Mouse (Mus musculus) hindbrain, embryonic 12.5 days (tissue): ENCODE data around the gene Cdca5. TPM values are rescaled to one million over a fixed set of nuclear protein-coding genes. Genes with fewer than 3 reads are reported as not detected.

Experiments
- ATAC-seq: fragments of 200-750 bp; cut with Nextera tagmentation; 2 replicates; pipeline ENCODE4 v1.8.0; 2017; ENCODE audit warnings: moderate TSS enrichment; ENCODE audit not compliant: low FRiP score
- H3K27ac ChIP-seq: fragments of 300-500 bp; sonication (generic); 2 replicates; pipeline ENCODE4 v1.5.1; 2016; ENCODE audit warnings: mild to moderate bottlenecking
- H3K27me3 ChIP-seq: fragments of 300-500 bp; sonication (generic); 2 replicates; pipeline ENCODE4 v1.6.1; 2016; ENCODE audit warnings: mild to moderate bottlenecking
- H3K36me3 ChIP-seq: fragments of 300-500 bp; sonication (generic); 2 replicates; pipeline ENCODE4 v1.6.1; 2016; ENCODE audit warnings: mild to moderate bottlenecking
- H3K4me1 ChIP-seq: fragments of 300-500 bp; sonication (generic); 2 replicates; pipeline ENCODE4 v1.6.1; 2016
- H3K4me2 ChIP-seq: fragments of 300-500 bp; sonication (generic); replicated peaks from 2 replicates; pipeline ENCODE4 v1.6.1; 2016; ENCODE audit warnings: mild to moderate bottlenecking
- H3K4me3 ChIP-seq: fragments of 300-500 bp; sonication (generic); 2 replicates; pipeline ENCODE4 v1.5.1; 2016; ENCODE audit warnings: mild to moderate bottlenecking
- H3K9ac ChIP-seq: fragments of 300-500 bp; sonication (generic); 2 replicates; pipeline ENCODE4 v1.6.1; 2016; ENCODE audit warnings: mild to moderate bottlenecking, moderate library complexity
- H3K9me3 ChIP-seq: fragments of 300-500 bp; sonication (generic); replicated peaks from 2 replicates; pipeline ENCODE4 v1.6.1; 2016; ENCODE audit warnings: mild to moderate bottlenecking
- WGBS: fragments of 180-500 bp; shearing (Covaris S2); methylation state at CpG from one replicate; pipeline ENCODE4 v1.1.7; 2016; 5-methylcytosine and 5-hydroxymethylcytosine counted together
- polyA plus RNA-seq: library from polyadenylated mRNA; unstranded; fragments of >200 nt; fragmentation: Nextera tagmentation; extraction: Ambion mirVana; gene quantifications from 2 replicates; pipeline ENCODE4 v1.2.1, GENCODE M21; 2016

The Cdca5 gene
- polyA plus RNA-seq, 1 experiment from 2014 or later = 24.5 TPM

GRCm38 (mm10) chr19:6066571-6066970 lies 18.2 kb upstream of the Cdca5 start:
- Histone ChIP-seq H3K9me3 (no peaks in the 10 kb centered on the region), H3K4me3 (peak overlapping the region; percentile 51), H3K4me1 (peaks cover 48% of the 10 kb centered on the region), H3K36me3 (peaks cover 28% of the 10 kb centered on the region), H3K4me2 (peak overlapping the region; percentile 96), H3K27ac (peak overlapping the region; percentile 93), H3K9ac (peak overlapping the region; percentile 78), H3K27me3 (no peaks in the 10 kb centered on the region)
- ATAC-seq = no peak
- 36% methylated on average over 5 of the region's 5 CpGs for WGBS

GRCm38 (mm10) chr19:6067011-6067723 lies 17.6 kb upstream of the Cdca5 start:
- H3K4me1 ChIP-seq = peaks cover 43% of the 10 kb centered on the region
- no peaks in the 10 kb centered on the region for H3K27me3 ChIP-seq
- H3K9me3 ChIP-seq = no peaks in the 10 kb centered on the region
- H3K27ac ChIP-seq = peak overlapping the region; percentile 93
- H3K4me2 ChIP-seq = peak overlapping the region; percentile 96
- H3K9ac ChIP-seq = peak overlapping the region; percentile 78
- WGBS = 1% methylated on average over 30 of the region's 30 CpGs
- peak overlapping the region; percentile 51 for H3K4me3 ChIP-seq
- peak; percentile 78 for ATAC-seq
- H3K36me3 ChIP-seq = peaks cover 28% of the 10 kb centered on the region

GRCm38 (mm10) chr19:6067724-6068415 lies 16.9 kb upstream of the Cdca5 start, which contains the start of gene Tm7sf2:
Gene Tm7sf2 (minus strand): TSS chr19:6068373.
- peak within 1 kb of the TSS; percentile 93 for H3K27ac ChIP-seq
- no peaks in the 10 kb centered on the region for H3K27me3 ChIP-seq
- H3K4me1 ChIP-seq = peaks cover 36% of the 10 kb centered on the region
- ATAC-seq = peak; percentile 91
- H3K36me3 ChIP-seq = peaks cover 31% of the 10 kb centered on the region
- peak within 1 kb of the TSS; percentile 96 for H3K4me2 ChIP-seq
- WGBS = 7% methylated on average over 33 of the region's 33 CpGs
- H3K9me3 ChIP-seq = no peaks in the 10 kb centered on the region
- H3K9ac ChIP-seq = peak within 1 kb of the TSS; percentile 78
- peak within 1 kb of the TSS; percentile 51 for H3K4me3 ChIP-seq

GRCm38 (mm10) chr19:6068951-6069350 lies 15.8 kb upstream of the Cdca5 start:
- H3K9ac ChIP-seq = no peak overlapping the region
- no peak overlapping the region for H3K4me2 ChIP-seq
- H3K36me3 ChIP-seq = peaks cover 31% of the 10 kb centered on the region
- WGBS = 85% methylated on average over 4 of the region's 4 CpGs
- no peak overlapping the region for H3K4me3 ChIP-seq
- H3K27ac ChIP-seq = no peak overlapping the region
- no peaks in the 10 kb centered on the region for H3K9me3 ChIP-seq
- H3K4me1 ChIP-seq = peaks cover 28% of the 10 kb centered on the region
- no peaks in the 10 kb centered on the region for H3K27me3 ChIP-seq
- ATAC-seq = no peak

GRCm38 (mm10) chr19:6069851-6070250 lies 14.9 kb upstream of the Cdca5 start:
- Histone ChIP-seq H3K9ac (no peak overlapping the region), H3K27ac (no peak overlapping the region), H3K4me3 (no peak overlapping the region), H3K4me2 (no peak overlapping the region), H3K9me3 (no peaks in the 10 kb centered on the region), H3K36me3 (peaks cover 38% of the 10 kb centered on the region), H3K27me3 (no peaks in the 10 kb centered on the region), H3K4me1 (peaks cover 28% of the 10 kb centered on the region)
- ATAC-seq = no peak
- WGBS = 94% methylated on average over 10 of the region's 10 CpGs

GRCm38 (mm10) chr19:6070571-6071250 lies 14.1 kb upstream of the Cdca5 start:
- WGBS = 88% methylated on average over 31 of the region's 31 CpGs
- no peaks in the 10 kb centered on the region for H3K9me3 ChIP-seq
- no peak for ATAC-seq
- no peak overlapping the region for H3K27ac ChIP-seq
- H3K27me3 ChIP-seq = no peaks in the 10 kb centered on the region
- H3K36me3 ChIP-seq = peaks cover 38% of the 10 kb centered on the region
- H3K4me1 ChIP-seq = peaks cover 35% of the 10 kb centered on the region
- H3K4me2 ChIP-seq = no peak overlapping the region
- H3K4me3 ChIP-seq = no peak overlapping the region
- no peak overlapping the region for H3K9ac ChIP-seq

- Histone ChIP-seq H3K27me3 (no peaks in the 10 kb centered on the region), H3K4me3 (no peak overlapping the region), H3K4me1 (peaks cover 35% of the 10 kb centered on the region), H3K27ac (no peak overlapping the region), H3K36me3 (peaks cover 38% of the 10 kb centered on the region), H3K9ac (no peak overlapping the region), H3K4me2 (no peak overlapping the region), H3K9me3 (no peaks in the 10 kb centered on the region)
- no peak for ATAC-seq
- 95% methylated on average over 19 of the region's 19 CpGs for WGBS
Measured at GRCm38 (mm10) chr19:6071261-6071660, 13.5 kb upstream of the Cdca5 start.

- no peak overlapping the region for H3K9ac ChIP-seq
- no peak for ATAC-seq
- 95% methylated on average over 5 of the region's 5 CpGs for WGBS
- H3K9me3 ChIP-seq = no peaks in the 10 kb centered on the region
- H3K4me3 ChIP-seq = no peak overlapping the region
- H3K36me3 ChIP-seq = peaks cover 36% of the 10 kb centered on the region
- no peaks in the 10 kb centered on the region for H3K27me3 ChIP-seq
- H3K4me2 ChIP-seq = no peak overlapping the region
- peaks cover 22% of the 10 kb centered on the region for H3K4me1 ChIP-seq
- no peak overlapping the region for H3K27ac ChIP-seq
Measured at GRCm38 (mm10) chr19:6073889-6074288, 10.9 kb upstream of the Cdca5 start.

- 1% methylated on average over 33 of the region's 33 CpGs for WGBS
- peak; percentile 87 for ATAC-seq
- H3K4me1 ChIP-seq = peaks cover 22% of the 10 kb centered on the region
Measured at GRCm38 (mm10) chr19:6076564-6077393, 8.0 kb upstream of the Cdca5 start, which contains the start of gene Vps51. Gene Vps51 (minus strand): TSS chr19:6077231.

GRCm38 (mm10) chr19:6079983-6080480 lies 4.8 kb upstream of the Cdca5 start, which contains the start of gene Tmem262:
Gene Tmem262 (plus strand): TSS chr19:6080033.
- no peak for ATAC-seq
- H3K4me3 ChIP-seq = no peak within 1 kb of the TSS
- peaks cover 29% of the 10 kb centered on the region for H3K36me3 ChIP-seq
- H3K9ac ChIP-seq = no peak within 1 kb of the TSS; the same call in 1 of the 2 replicates
- H3K4me1 ChIP-seq = peaks cover 33% of the 10 kb centered on the region
- H3K27me3 ChIP-seq = no peaks in the 10 kb centered on the region
- H3K4me2 ChIP-seq = no peak within 1 kb of the TSS
- no peaks in the 10 kb centered on the region for H3K9me3 ChIP-seq
- WGBS = 93% methylated on average over 12 of the region's 12 CpGs
- no peak within 1 kb of the TSS for H3K27ac ChIP-seq

More at GRCm38 (mm10) chr19:6076564-6077393, 8.0 kb upstream of the Cdca5 start, which contains the start of gene Vps51:
- Histone ChIP-seq H3K36me3 (peaks cover 36% of the 10 kb centered on the region), H3K27me3 (no peaks in the 10 kb centered on the region), H3K4me3 (peak within 1 kb of the TSS; percentile 72), H3K9ac (peak within 1 kb of the TSS; percentile 74), H3K4me2 (peak within 1 kb of the TSS; percentile 87), H3K9me3 (no peaks in the 10 kb centered on the region), H3K27ac (peak within 1 kb of the TSS; percentile 88)

- ATAC-seq = no peak
- no peak within 1 kb of the TSS for H3K4me3 ChIP-seq
- no peak within 1 kb of the TSS; the same call in 1 of the 2 replicates for H3K4me2 ChIP-seq
- no peaks in the 10 kb centered on the region for H3K9me3 ChIP-seq
- no peak within 1 kb of the TSS for H3K27ac ChIP-seq
- no peaks in the 10 kb centered on the region for H3K27me3 ChIP-seq
- WGBS = 87% methylated on average over 9 of the region's 9 CpGs
- H3K36me3 ChIP-seq = peaks cover 30% of the 10 kb centered on the region
- no peak within 1 kb of the TSS for H3K9ac ChIP-seq
- H3K4me1 ChIP-seq = peaks cover 22% of the 10 kb centered on the region
Measured at GRCm38 (mm10) chr19:6082156-6082555, 2.6 kb upstream of the Cdca5 start, which contains the start of gene Gm28374. Gene Gm28374 (minus strand): TSS chr19:6082256.
